Mouse (Mus musculus) kidney, postnatal 0 days (tissue): ENCODE measurements around the gene Epsti1. TPM values are rescaled to one million over a fixed set of nuclear protein-coding genes. Genes with fewer than 3 reads are reported as not detected.

Experiments
- ATAC-seq: fragments of 200-750 bp; cut with Nextera tagmentation; replicated peaks from 2 replicates; pipeline ENCODE4 v1.8.0; 2017; ENCODE audit warnings: low read depth, moderate number of reproducible peaks, moderate TSS enrichment, moderate library complexity; ENCODE audit not compliant: low FRiP score
- DNase-seq: peaks from one replicate; pipeline ENCODE4 v3.0.0-alpha.2; 2016; ENCODE audit warnings: low spot score
- H3K27ac ChIP-seq: fragments of 300-500 bp; sonication (generic); 2 replicates; pipeline ENCODE4 v1.5.1; 2014; ENCODE audit warnings: mild to moderate bottlenecking
- H3K27me3 ChIP-seq: fragments of 300-500 bp; sonication (generic); 2 replicates; pipeline ENCODE4 v1.6.1; 2014; ENCODE audit warnings: low read length, mixed read lengths; ENCODE audit not compliant: insufficient read depth
- H3K36me3 ChIP-seq: fragments of 300-500 bp; sonication (generic); 2 replicates; pipeline ENCODE4 v1.6.1; 2014; ENCODE audit warnings: low read length, mixed read lengths; ENCODE audit not compliant: insufficient read depth
- H3K4me1 ChIP-seq: fragments of 300-500 bp; sonication (generic); replicated peaks from 2 replicates; pipeline ENCODE4 v1.6.1; 2014; ENCODE audit warnings: antibody characterized with exemption, low read length, mixed read lengths; ENCODE audit not compliant: insufficient read depth
- H3K4me2 ChIP-seq: fragments of 300-500 bp; sonication (generic); 2 replicates; pipeline ENCODE4 v1.6.1; 2014; ENCODE audit warnings: mild to moderate bottlenecking, low read length, moderate library complexity, mixed read lengths
- H3K4me3 ChIP-seq: fragments of 300-500 bp; sonication (generic); replicated peaks from 2 replicates; pipeline ENCODE4 v1.5.1; 2014; ENCODE audit warnings: low read depth, low read length
- H3K9ac ChIP-seq: fragments of 300-500 bp; sonication (generic); 2 replicates; pipeline ENCODE4 v1.6.1; 2014; ENCODE audit warnings: low read depth, low read length
- H3K9me3 ChIP-seq: fragments of 300-500 bp; sonication (generic); replicated peaks from 2 replicates; pipeline ENCODE4 v1.6.1; 2016; ENCODE audit warnings: low read length, inconsistent platforms, mixed read lengths
- CTCF ChIP-seq: IDR thresholded peaks from 2 replicates; pipeline ENCODE4 v1.5.1; 2016; ENCODE audit warnings: antibody characterized with exemption, low read depth, mild to moderate bottlenecking, moderate library complexity
- WGBS: fragments of 180-500 bp; shearing (Covaris S2); extraction: QIAGEN DNeasy Blood & Tissue Kit; methylation state at CpG from one replicate; pipeline ENCODE4 v1.1.7; 2014; 5-methylcytosine and 5-hydroxymethylcytosine counted together
- polyA plus RNA-seq: library from polyadenylated mRNA; unstranded; fragments of >200 nt; fragmentation: Nextera tagmentation; extraction: Ambion mirVana; gene quantifications from 2 replicates; pipeline ENCODE4 v1.2.1, GENCODE M21; 2015

Epsti1 gene
- polyA plus RNA-seq, 1 experiment from 2014 or later: 3.8 TPM

DNA sequence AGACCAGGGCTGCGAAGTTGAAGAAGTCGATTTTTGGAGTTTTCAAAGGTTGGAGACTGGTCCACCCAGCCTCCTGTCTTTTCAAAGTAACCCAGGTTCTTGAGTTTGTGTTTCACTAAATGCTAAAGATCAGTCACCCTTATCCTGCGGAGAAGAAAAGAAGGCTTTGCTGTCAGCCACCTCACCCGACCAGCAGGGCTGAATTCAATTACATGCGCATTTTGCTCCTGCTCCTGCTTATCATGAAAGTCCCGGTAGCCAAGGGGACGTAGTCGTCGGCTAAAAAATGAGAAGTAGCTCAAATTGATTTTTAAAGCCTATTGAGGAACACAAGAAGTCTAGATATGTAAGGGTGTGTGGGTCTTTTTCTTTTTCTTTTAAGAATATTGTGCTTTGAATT lies 38.2 kb downstream of the Epsti1 start:
- H3K4me2 ChIP-seq: no peak overlapping the region
- H3K36me3 ChIP-seq: no peaks in the 10 kb centered on the region
- 52% methylated on average over 9 of the region's 9 CpGs for whole genome bisulfite sequencing
- ATAC-seq (no peak), DNase-seq (no peak)
- H3K27me3 ChIP-seq: no peaks in the 10 kb centered on the region
- H3K9me3 ChIP-seq: no peaks in the 10 kb centered on the region
- no peaks in the 10 kb centered on the region for H3K4me1 ChIP-seq
- no peak overlapping the region for H3K4me3 ChIP-seq
- no peak for TF ChIP-seq CTCF
- H3K27ac ChIP-seq: no peak overlapping the region
- no peak overlapping the region for H3K9ac ChIP-seq

DNA sequence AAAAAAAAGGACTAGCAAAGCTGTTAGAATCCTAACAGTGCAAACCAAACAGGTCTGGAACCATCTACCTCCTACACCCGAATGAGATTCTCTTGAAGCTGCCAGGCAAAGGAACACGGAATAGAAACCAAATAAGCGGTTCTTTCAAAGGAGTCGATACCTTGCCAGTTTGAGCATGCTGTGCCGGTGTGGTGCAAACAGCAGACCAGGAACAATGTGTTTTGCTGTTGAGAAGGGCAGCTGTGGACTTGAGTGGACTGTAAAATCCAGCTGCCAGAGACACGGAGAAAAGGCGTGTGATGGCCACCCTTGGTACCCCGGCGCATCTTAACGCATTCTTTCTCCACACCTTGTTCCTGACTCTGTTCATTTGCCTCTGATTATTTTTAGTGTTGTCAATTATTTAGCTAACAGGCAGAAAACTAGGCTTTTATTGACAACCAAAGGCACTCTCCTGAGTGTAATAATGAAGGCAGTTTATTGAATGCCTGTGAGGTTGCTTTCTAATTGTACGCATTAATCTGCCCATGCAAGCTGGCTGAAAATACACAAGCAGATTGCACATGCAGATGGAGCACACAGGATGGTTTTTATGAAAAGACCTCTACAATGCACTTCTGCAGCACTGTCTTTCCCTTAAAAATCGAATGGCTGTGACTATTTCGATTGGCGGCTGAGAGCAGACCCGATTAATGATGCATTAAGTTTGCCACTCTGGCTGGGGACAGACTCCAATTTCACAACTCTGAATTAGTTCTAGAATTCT lies 38.9 kb downstream of the Epsti1 start:
- H3K4me1 ChIP-seq: no peaks in the 10 kb centered on the region
- no peak overlapping the region for H3K4me2 ChIP-seq
- no peaks in the 10 kb centered on the region for H3K9me3 ChIP-seq
- no peak for TF ChIP-seq CTCF
- H3K4me3 ChIP-seq: no peak overlapping the region
- no peak overlapping the region for H3K9ac ChIP-seq
- no peaks in the 10 kb centered on the region for H3K27me3 ChIP-seq
- ATAC-seq: no peak
- H3K27ac ChIP-seq: no peak overlapping the region
- 66% methylated on average over 15 of the region's 15 CpGs for WGBS
- H3K36me3 ChIP-seq: no peaks in the 10 kb centered on the region
- no peak for DNase-seq

DNA sequence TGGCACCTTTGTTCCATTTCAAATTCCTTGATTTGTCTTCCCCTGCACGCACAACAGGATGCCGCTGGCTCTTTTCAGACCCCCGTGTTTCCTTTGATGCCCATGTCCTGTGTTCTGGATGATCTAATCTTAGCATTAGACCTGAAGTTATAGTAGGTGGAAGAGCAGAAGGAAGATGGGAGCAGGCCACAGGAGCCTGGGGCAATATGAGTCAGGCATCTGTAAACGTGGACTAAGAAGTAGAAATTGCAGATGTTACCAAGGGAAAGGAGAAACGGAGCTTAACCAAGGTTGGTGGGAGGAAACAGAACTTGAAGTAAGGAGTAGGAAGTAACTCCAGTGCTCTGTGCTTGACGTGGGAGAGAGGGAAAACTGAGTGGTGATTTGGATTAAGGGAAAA lies 57.7 kb downstream of the Epsti1 start:
- no peak for TF ChIP-seq CTCF
- no peaks in the 10 kb centered on the region for H3K9me3 ChIP-seq

DNA sequence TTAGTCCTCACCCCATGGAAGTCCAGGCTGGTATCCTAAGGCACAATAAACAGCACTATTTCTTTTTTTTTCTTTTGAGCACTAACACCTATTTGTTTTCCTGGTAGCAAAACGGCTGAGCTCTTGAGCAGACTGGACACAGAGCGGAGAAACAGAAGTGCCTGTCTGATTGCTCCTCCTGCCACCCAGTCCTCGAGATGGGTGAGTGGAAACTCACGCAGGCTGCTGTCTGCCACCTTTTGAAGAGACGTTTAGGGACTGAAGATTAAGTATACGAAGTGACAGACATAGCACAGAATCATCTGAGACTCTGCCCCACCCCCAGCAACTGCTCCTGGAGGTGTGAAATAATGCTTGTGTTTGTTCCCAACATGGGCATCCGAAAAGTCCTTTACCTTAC lies 59.5 kb downstream of the Epsti1 start:
- Histone ChIP-seq H3K4me2 (no peak overlapping the region), H3K9ac (no peak overlapping the region), H3K36me3 (no peaks in the 10 kb centered on the region), H3K9me3 (no peaks in the 10 kb centered on the region), H3K27ac (no peak overlapping the region), H3K4me3 (no peak overlapping the region), H3K4me1 (no peaks in the 10 kb centered on the region), H3K27me3 (no peaks in the 10 kb centered on the region)
- no peak for ATAC-seq
- TF ChIP-seq CTCF: no peak
- no peak for DNase-seq
- 39% methylated on average over 7 of the region's 7 CpGs for WGBS

More for the DNA sequence above, 57.7 kb downstream of the Epsti1 start:
- no peak overlapping the region for H3K27ac ChIP-seq
- DNase-seq (no peak), ATAC-seq (no peak)
- 75% methylated on average over 6 of the region's 6 CpGs for WGBS
- H3K4me2 ChIP-seq: no peak overlapping the region
- H3K4me1 ChIP-seq: no peaks in the 10 kb centered on the region
- H3K4me3 ChIP-seq: no peak overlapping the region
- H3K27me3 ChIP-seq: no peaks in the 10 kb centered on the region
- H3K36me3 ChIP-seq: no peaks in the 10 kb centered on the region
- H3K9ac ChIP-seq: no peak overlapping the region

GRCm38 (mm10) chr14:77971355-77971754 lies 67.3 kb downstream of the Epsti1 start:
- 64% methylated on average over 4 of the region's 4 CpGs for WGBS
- Histone ChIP-seq H3K36me3 (no peaks in the 10 kb centered on the region), H3K4me1 (no peaks in the 10 kb centered on the region), H3K9ac (no peak overlapping the region), H3K27ac (no peak overlapping the region), H3K9me3 (no peaks in the 10 kb centered on the region), H3K4me2 (no peak overlapping the region), H3K4me3 (no peak overlapping the region), H3K27me3 (no peaks in the 10 kb centered on the region)
- peak; percentile 16 for DNase-seq
- no peak for ATAC-seq
- TF ChIP-seq CTCF: no peak

GRCm38 (mm10) chr14:77974221-77974620 lies 70.2 kb downstream of the Epsti1 start:
- DNase-seq (peak; percentile 51), ATAC-seq (no peak)
- 40% methylated on average over 6 of the region's 6 CpGs for WGBS
- H3K4me2 ChIP-seq: no peak overlapping the region
- H3K36me3 ChIP-seq: no peaks in the 10 kb centered on the region
- no peak overlapping the region for H3K9ac ChIP-seq
- H3K4me1 ChIP-seq: no peaks in the 10 kb centered on the region
- no peak overlapping the region for H3K27ac ChIP-seq
- H3K27me3 ChIP-seq: no peaks in the 10 kb centered on the region
- H3K4me3 ChIP-seq: no peak overlapping the region
- no peak for TF ChIP-seq CTCF
- H3K9me3 ChIP-seq: no peaks in the 10 kb centered on the region

DNA sequence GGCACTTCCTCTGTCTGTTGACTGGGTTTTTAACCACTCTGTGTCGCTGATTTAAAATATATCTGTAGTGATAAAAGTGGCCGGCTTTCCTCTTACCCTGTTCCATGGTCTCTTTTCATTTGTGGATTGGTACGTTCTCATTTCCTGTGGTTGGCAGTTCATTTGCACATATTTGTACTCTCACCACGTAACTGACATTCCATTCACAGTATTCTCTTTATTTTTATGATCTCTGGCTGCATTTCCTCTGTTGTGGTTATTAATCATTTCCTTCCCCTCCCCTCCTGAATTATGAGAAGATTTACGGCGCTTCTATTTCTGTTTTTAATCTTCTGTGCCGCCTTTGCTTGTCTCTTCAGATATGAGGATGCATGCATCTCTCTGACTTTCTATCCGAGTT lies 71.7 kb downstream of the Epsti1 start:
- no peaks in the 10 kb centered on the region for H3K27me3 ChIP-seq
- H3K4me3 ChIP-seq: no peak overlapping the region
- no peak for TF ChIP-seq CTCF
- H3K27ac ChIP-seq: no peak overlapping the region
- ATAC-seq (no peak), DNase-seq (peak; percentile 57)
- 57% methylated on average over 8 of the region's 8 CpGs for WGBS
- H3K4me2 ChIP-seq: peak overlapping the region; percentile 32
- no peak overlapping the region for H3K9ac ChIP-seq
- no peaks in the 10 kb centered on the region for H3K9me3 ChIP-seq
- no peaks in the 10 kb centered on the region for H3K4me1 ChIP-seq
- H3K36me3 ChIP-seq: no peaks in the 10 kb centered on the region
